Mouse (Mus musculus) ES-Bruce4 (cell line): ENCODE results near the gene Olfr18.
"Not testable (repeated sequence)": the region's sequence is repeated elsewhere in the genome, so short reads cannot be mapped to it uniquely, and the experiment has no call there.

Experiments used
- CTCF ChIP-seq: IDR thresholded peaks from one replicate; pipeline ENCODE4 v1.8.1; 2011; ENCODE audit warnings: low read depth, low read length
- EP300 ChIP-seq: IDR thresholded peaks from 2 replicates; pipeline ENCODE4 v1.6.1; 2011; ENCODE audit warnings: low read depth, low read length; ENCODE audit not compliant: insufficient read depth
- POLR2A ChIP-seq: IDR thresholded peaks from one replicate; pipeline ENCODE4 v1.8.1; 2011; ENCODE audit warnings: low read length; ENCODE audit not compliant: insufficient read depth

DNA sequence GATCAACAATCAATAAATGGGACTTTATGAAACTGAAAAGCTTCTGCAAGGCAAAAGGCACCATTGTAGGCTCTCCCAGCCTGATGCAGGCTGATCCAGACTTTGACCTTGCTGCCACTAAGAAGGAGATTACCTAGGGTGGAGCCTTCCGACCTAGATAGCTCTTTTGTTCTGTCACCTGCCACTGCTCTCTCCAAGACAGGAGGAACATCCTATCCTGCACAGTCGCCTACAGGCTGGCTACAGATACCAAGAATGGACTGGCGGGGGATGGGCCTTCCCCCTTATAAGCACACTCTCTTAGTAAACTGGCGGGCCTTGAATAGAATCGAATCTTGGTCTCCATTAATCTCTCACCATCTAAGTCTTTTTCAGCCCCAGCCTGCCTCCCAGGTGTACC lies 40.3 kb downstream of the Olfr18 start:
- TF ChIP-seq CTCF, POLR2A: not testable (repeated sequence)
- peak; percentile 75; the same call in 1 of the 2 replicates for TF ChIP-seq EP300
